Mouse (Mus musculus): ENCODE measurements at regions not wholly inside any gene's neighbourhood (a gene's known extent, or its start where the extent isn't known, plus 50 kb on each side); places are given as distances from the start of the nearest gene placed in this dataset.

DNA sequence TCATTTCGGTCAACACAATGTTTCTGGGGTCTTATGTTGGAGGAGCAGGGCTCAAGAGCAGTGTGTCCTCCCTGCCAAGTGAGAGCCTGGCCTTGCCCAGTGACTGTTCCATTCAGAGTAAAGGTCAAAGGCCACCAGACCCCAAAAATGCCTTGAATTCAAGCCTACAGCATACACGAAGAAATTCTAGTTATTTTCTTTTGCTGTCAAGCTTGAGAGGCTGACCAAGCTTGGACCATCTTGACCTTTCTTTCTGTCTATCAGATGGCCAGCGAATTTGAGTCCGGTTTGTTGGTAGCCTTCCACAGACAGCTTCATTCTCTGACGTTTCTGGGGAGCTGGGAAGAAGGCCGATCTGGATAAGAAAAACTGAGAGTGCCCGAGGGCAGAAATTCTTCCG lies 68.1 kb upstream of the Map4k3 start:
- no peak for DNase-seq (ENCODE audit: extremely low read depth, low read depth, low spot score)

DNA sequence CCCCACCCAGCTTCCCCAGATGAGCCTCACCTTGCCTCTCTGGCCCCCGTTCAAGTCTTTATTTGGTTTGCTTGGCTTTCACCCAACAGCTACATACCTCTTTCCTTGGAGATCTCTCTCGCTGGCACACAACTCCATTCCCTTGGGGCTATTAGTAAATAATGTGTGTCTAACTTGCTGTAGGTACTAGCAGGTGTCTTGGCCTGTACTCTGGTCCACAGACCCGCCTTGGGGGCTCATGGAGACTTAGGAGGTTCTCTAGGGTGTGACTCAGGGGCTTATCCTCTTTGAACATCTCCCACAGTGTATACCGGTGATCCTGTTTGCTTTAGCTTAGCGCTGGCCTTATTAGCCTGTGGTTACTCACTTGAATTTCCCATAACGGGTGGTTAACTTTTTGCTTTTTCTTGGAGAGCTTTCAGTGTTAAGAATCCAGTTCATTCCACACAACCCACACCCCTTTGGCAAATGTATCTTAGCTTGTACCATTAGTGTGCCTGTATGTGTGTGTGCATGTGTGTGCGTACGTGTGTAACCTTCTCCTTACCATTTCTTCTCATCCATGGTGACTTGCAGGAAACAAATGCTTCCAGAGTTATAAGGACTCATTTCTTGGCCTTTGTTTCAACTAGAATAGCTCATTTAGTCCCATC lies 67.3 kb upstream of the Map4k3 start:
- DNase-seq (ENCODE audit: extremely low read depth, low read depth, low spot score): no peak

DNA sequence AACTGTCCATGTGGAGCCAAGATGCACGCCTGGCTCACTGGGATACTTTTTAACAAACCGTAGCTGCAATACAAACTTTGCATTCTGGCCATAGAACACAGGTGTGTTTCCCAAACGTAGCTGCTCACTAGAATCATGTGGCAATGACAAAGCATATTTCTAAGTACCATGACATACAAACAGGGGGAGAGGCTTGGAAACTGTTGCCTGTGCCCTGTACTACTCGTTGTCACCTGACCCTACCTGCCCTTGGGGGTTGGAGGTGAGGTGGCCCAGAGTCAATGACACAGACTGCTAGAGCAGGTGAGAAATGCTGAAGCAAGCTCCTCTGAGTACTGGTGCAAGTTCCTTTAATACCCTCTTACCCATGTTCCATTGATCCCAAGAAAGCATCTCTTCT lies 64.3 kb upstream of the Map4k3 start:
- DNase-seq (ENCODE audit: extremely low read depth, low read depth, low spot score): no peak

DNA sequence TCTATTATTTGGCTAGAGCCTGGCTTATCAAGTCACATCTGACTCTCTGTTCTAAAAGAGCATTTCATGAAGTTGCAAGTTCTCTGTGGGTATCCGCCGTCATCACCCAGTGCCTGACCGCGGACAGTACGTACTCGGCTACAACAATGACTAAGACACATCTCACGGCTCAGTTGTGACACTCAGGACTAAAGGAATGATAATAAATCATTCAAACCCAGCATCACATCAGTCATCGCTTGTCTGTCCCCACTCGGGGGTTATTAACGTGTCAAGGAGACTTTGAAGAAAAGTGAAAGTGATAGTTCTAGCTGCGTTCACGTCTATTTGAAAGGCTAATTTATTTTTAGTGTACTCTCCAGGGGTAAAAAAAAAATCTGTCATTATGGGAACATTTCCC lies 61.4 kb upstream of the Map4k3 start:
- no peak for DNase-seq (ENCODE audit: extremely low read depth, low read depth, low spot score)

DNA sequence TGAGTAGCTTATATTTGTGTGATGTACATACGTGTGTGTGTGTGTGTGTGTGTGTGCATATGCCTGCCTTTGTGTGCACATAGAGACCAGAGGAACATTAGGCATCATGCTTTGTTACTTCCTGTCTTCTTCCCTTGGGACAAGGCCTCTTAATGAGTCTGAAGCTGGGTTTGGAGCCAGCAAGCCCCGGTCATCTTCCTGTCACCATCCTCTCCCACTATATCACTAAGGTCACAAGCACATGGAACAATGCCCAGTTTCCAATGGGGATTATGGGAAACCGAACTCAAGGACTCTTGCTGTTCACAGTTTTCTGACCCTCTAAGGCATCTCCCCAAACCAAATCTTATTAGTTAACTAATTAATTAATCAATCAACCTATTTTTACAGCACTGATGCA lies 60.7 kb upstream of the Map4k3 start:
- DNase-seq (ENCODE audit: extremely low read depth, low read depth, low spot score): no peak

DNA sequence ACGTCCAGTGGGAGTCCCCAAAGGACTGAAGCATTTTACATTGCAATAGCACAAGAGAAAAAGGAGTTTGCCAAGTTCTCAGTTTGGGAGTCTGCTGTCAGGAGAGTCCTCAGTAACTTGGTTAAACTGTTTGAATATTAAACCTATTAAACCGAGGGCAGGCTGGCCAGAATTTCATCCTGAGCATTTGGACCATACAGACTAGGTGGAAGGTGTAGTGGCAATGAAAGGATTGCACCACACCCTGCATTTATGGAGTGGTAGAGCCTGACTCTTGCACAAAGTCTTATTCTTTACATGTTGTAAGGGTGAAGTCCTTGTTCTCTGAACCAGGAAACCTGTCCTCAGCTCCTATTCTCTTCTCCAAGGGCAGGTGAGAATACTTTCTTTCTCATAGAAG lies 58.6 kb upstream of the Map4k3 start:
- DNase-seq (ENCODE audit: extremely low read depth, low read depth, low spot score): no peak

DNA sequence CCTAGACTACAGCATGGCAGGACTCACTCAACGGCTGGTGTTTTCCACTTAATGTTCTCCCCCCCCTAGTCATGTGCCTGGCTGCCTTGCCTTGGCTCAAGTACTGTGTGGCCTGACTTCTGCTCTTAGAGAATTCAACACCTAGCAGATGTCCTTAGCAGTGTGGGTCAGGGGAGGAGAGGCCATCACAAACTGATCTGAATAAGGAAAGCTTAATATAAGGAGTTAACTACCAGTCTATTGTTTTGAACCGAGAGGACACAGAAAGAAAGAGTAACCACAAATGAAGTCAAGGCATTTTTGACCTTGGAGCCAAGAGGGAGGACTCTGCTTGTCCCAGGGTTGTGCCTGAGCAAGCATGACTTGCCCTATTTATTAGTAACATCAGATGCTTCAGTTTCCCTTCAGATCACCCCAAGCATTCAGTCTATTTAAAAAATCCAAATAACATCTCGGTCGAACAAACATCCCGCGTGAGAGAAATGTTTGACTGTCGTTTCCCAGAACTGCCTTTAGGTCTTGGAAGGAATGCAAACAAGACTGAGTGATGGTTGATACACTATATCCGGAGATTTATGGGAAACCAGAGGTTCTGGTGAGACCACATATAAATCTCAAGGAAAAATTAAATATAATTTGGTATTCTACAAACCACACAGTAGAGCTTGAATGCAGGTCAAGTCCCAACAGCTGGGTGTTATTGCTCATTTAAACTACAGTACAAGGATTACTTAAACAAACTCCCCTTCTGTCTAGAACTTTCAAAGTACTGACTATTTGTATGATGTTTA lies 58.0 kb upstream of the Map4k3 start:
- no peak for DNase-seq (ENCODE audit: extremely low read depth, low read depth, low spot score)

DNA sequence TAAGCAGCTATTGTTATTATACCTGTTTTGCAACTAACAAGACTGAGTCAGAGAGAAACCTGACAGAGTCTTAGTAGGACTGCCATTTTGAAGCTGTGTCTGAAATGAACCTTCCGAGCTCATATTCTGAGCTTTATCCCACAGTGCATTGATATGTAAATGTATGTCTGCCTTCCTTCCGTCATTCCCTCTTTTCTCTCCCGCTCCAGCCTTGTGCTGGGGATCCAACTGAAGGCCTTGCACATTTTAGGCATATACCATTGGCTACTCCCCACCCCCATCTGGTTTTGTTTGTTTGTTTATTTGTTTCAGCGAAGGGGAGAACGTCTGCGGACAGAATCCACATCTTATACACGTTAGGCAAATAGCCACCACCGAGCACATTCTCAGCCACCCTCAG lies 57.2 kb upstream of the Map4k3 start:
- DNase-seq (ENCODE audit: extremely low read depth, low read depth, low spot score): no peak

DNA sequence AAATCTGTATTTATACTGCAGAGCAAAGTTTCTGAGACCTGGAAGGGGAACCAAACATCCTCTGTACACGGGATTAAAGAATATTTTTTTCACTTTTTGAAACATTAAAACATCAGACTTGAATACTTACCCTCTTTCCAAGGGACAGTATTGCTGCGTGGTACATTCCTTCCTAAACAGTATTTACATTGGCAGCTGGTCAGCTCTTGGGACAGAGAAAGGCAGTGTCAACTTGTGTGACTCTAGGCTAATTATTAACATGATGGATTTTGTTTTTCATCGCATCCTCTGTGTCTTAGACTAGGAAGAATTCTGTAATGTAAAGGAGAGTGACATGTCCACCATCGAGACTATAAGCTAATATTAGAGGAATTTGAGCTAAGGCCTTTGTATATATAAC lies 56.8 kb upstream of the Map4k3 start:
- DNase-seq (ENCODE audit: extremely low read depth, low read depth, low spot score): no peak

DNA sequence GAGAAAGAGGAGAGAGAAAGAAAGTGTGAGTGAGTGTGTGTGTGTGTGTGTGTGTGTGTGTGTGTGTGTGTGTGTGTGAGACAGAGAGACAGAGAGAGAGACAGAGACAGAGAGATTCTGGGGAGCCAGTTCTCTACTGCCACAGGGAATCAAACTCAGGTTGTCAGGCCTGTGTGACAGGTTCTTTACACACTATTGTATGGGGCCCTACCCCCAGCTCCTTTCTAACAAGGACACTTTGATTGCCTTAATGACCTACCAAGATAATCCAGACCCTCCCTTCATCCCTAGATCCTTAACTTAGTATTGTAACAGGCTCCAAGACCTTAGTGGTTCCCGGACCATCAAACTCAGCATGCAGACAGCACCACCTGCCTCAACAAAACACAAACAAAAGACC lies 53.9 kb upstream of the Map4k3 start:
- DNase-seq (ENCODE audit: extremely low read depth, low read depth, low spot score): no peak

DNA sequence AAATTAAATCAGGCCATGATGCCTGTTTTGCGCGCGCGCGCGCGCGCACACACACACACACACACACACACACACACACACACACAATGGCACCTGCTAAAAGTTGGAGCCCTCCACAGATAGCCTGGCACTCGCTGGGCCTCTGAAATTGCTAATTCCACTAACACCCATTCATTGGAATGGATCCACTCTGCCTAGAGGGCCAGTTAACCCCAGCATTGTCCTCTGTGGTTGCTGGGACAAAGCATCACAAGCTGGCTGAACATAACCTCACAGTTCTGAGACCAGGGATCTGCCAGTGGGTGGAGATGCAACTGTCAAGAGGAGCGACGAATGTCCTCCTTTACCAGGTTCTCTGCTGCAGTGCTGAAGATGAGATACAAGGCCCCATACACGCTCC lies 53.3 kb upstream of the Map4k3 start:
- DNase-seq (ENCODE audit: extremely low read depth, low read depth, low spot score): no peak

DNA sequence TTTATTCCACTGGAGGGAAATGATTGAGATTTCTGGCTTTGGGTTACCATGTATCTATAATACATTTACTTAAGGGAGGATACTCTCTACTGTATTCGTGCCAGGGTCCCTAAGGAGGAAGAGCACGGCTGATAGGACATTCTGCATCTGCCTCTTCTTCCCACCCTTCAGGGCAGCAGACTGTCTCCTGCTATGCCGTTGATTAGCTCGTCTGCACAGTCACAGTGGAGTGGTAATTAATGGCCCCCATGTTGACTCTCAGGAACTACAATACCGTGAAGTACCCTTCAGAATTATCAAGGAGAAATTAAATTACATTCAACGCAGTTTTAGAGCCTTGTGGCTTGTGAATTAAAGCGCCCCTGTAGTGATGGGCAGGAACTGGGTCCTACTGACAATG lies 52.0 kb upstream of the Map4k3 start:
- DNase-seq (ENCODE audit: extremely low read depth, low read depth, low spot score): no peak

DNA sequence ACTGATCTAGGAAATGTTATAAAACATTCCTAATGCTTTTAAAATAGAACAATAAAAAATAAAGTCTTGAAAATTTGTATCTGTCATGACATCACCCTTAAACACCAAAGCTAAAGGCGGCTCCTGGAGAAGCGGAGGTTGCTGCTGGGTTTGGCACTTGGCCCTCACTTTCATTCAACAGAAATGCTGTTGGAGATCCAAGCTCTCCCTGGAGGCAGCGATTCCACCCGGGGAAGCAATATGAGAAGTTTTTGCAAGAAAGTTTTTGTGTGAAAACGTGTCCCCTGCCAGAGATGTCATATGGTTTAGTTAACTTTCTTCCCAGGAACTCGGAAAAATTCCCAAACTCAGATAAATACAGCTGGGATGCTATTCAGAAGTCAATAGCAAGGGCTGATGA lies 51.5 kb upstream of the Map4k3 start:
- DNase-seq (ENCODE audit: extremely low read depth, low read depth, low spot score): no peak
